Mouse (Mus musculus): ENCODE results near the gene Mbip.

DNA sequence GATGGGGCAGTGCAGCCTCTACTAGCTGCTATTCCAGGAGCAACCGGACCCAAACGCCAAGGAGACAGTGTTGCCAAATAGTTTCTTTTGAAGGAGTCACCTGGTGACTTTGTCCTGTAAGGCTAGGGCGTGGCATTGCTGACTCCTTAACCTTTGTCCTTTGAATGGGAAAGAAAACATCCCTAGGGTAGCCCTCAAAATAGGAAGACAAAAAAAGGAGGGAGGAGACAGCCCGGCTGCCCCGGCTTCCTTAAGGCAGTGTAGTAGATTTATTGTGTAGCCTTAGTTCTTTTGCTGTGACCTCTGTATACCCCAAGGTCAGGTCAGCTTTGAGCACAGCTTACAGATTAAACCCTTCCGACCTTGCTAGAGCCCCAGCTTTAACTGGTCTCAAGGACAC, 49.2 kb downstream of the Mbip start:
- TF ChIP-seq POLR2A (IDR thresholded peaks at IDR 0.05; ENCODE audit: low read depth, low read length) (no peak), CTCF (conservative IDR thresholded peaks at IDR 0.05 in 1 of 2, IDR thresholded peaks at IDR 0.05 in 1 of 2; ENCODE audit: low read depth in 2 of 2, low read length in 2 of 2) (no peak)

All from CH12.LX (cell line).